Mouse (Mus musculus) megakaryocyte, adult 5-6 weeks (primary cell): ENCODE measurements around the gene Pik3ap1. TPM values are rescaled to one million over a fixed set of nuclear protein-coding genes. Genes with fewer than 3 reads are reported as not detected.
"Not testable (repeated sequence)": the region's sequence is repeated elsewhere in the genome, so short reads cannot be mapped to it uniquely, and the experiment has no call there.

Experiments
- ATAC-seq: 2 replicates; pipeline ENCODE4 v1.8.0; 2016; ENCODE audit warnings: mild to moderate bottlenecking, inconsistent platforms; ENCODE audit not compliant: poor library complexity, severe bottlenecking
- total RNA-seq, 2 experiments: library from RNA; stranded (forward) in 1 of 2; stranded (reverse) in 1 of 2; fragments of 153-499, 151-499 nt in 1 of 2; fragments of 221-1000, 200-1000 nt in 1 of 2; gene quantifications; 2 replicates each; pipeline versions ENCODE4 v1.2.3 to v1.2.4; 2015 to 2017

Pik3ap1 gene
- total RNA-seq, 2 experiments from 2014 or later, result 15.3 to 16.8 TPM

DNA sequence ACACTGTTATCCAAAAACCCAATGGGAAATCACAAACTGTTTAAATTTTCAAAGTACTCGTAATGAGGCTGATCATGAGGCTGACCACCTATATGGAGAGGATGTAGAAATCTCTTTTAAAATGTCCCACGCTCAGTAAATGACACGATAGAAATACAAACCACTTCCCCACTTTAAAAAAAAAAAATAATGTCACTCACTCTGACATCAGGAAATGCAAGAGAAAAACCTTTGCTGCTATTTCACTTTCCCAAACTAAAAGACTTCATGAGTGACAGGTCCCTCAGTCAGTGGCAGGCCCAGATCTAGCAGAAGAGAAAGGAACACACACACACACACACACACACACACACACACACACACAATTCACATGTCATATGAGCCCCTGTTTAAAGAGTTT, 49.2 kb downstream of the Pik3ap1 start:
- no peak for ATAC-seq

DNA sequence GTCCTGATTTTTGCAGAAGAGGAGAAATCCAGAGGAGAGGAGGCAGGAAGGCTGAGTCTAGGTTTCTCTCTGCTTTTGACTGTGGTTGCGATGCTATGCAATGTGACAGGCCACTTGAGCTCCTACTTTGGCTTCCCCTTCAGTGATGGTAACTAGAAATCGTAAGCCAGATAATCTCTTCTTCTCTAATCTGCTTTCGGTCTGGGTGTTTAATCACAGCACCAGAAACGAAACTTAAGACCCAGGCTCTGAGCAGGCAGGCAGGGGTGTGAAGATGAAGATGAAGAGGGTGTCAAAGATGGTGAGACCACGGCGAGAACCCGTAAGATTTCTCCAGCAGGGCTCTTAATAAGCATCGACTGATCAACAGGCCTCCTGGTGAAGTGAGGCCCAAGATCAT, 51.9 kb downstream of the Pik3ap1 start:
- no peak for ATAC-seq

DNA sequence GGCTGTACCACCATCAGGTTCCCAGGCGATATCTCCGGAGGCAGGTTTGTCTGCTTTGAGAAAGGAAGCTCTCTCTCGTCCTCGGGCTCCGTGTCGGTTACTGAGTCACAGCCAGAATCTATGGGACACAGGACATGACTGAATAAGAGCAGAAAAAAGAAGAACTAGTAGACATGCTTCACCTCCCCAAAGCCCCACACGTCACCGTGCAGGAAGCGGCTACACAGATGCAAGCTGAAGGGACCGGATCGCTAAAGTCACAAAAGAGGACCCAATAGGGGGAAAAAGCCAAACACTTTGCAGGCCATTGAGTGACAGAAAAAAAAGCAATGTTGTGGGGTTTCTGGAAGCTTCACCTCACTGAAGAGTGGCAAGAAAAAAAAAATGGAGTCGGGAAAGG, 52.7 kb downstream of the Pik3ap1 start:
- ATAC-seq, result peak; percentile 85

DNA sequence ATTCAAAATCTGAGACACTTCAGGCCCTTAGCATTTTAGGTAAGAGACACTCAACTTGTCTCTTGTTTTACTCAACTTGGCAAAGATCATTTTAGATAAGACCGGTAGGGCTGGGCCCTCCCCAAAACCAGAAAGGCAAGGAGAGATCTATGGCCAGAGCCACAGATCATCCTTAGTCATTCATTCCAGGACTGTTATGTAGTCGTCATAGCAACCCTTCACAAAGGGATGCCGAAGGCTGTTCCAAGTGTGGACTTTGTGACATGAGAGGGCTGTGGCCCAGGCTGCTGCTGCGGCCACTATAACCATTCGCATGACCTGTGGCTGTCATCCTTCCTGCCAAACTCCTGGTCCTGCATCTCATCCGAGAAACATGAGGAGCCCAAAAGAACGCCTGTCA, 54.5 kb downstream of the Pik3ap1 start:
- ATAC-seq, result no peak

DNA sequence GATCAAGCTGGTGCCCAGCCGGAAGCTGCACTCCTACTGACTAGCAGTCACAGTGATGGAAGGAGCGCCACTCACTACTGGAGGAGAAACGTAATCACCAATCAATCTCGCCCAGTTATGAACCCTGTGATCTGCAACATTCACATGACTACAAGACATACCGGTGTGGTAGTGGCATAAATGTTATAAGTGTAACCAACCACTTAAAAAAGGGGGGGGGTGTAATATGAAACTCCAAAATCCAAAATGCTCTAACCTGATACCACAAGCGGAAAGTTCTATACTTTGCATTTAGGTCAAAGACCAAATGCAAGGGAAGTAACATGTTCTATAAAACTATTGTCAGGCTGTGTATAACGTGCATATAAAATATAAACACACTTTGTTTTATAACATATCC, 54.9 kb downstream of the Pik3ap1 start:
- ATAC-seq, result no peak

DNA sequence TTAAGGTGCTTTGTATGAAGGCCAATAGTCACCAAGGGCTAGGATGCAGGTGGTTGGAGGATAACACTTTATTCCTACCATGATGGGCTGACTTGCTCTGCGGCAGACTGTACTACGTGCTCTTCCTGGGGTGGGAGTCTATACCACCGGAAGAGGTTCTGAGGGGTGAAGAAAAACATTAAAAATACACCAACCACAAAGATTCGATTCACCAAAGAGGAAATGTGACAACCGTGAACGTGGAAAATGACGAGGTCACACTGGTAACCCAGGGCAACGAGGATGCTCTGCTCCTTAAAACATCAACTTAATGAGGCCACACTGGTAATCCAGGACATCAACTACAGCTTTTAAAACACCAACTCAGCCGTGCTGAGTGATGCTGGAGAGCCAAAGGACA, 56.2 kb downstream of the Pik3ap1 start:
- peak; percentile 58 for ATAC-seq

DNA sequence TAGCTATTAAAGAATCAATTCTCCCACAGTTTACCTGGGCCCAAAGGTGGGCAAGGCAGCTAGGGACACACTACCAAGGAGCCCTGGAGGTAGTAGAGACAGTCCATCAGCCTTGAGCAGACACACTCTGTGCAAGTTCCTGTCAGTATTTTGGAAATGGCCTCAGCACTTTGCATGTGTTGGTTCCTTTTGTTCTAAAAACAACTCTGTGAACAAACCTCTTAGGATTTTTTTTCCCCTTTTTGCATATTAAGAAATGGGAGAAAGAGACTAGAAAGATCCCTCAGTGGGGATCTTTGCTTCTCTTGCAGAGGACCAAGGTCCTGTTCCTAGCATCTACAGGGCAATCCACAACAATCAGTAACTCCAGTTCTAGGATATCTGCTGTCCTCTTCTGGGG, 61.1 kb downstream of the Pik3ap1 start:
- ATAC-seq, result no peak

DNA sequence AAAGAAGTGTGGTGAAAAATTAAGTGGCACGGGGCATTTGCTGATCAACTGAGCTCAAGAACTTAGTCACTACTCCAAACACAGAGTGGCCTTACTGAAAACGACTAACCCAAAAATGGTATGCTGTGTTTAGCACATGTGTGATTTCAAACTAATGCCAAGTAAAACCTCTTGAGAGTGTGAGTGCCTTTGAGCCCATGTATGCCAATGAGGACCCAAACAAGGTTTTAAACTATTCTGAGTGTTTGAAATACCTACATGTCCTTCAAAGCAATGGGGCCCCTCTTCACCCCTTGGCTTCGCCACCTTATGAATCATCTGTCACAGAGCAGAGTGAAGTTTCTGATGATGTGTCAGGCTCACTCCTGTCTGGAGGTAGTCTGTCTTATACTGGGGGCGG, 61.8 kb downstream of the Pik3ap1 start:
- no peak for ATAC-seq

DNA sequence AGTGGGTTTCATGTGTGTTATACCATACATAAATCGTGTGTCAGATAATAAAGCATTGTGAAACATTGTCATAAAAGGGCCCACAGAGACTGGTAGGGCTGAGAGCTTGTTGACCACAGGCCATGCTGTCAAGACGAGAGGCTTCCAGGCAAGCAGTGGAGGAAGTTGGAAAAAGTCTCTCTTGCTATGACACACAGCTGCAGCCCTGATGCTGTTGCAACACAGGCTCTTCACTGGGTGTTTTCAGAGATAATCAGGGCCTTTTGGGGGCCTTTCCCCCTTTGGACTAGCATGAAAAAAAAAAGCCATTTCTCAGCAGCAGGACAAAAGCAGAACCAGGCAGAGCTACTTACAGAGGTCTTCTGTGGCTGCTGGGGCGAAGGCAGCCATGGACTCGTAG, 63.8 kb downstream of the Pik3ap1 start:
- peak; percentile 92 for ATAC-seq

DNA sequence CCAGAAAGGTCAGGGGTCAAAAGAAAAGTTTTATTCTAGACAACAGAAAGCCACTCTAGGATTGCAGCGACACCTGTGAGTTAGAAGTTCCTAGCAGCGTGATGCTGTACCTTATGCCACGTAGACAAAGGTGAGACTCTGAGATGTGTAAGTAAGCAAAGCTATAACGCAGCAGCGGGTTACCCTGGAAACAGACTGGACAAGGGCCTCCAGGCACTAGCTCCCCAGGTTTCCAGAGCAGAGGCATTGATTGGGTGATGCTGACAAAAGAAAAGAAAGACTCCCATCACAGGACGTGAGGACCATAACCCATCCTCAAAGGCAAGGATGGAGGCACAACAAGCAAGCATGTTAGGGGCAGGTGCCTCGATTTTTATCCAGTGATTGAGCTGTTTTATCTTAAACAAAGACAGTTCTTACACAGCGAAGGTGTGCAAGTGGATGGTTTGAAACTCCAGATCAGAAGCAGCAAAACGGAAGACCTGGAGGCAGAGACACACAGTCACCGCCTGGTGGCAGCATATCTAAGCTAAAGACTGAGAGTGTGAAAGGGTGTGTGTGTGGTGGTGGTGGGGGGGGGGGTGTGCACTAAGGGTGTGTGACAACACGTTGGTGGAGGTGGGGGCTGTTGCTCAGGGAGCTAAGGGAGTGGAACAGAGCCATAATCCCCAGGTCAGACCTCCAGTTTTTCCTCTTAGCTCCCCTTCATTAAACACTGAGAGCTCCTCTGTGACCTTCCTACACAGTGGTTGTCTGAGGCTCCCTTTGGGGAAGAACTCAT, 67.4 kb downstream of the Pik3ap1 start:
- peak; percentile 47 for ATAC-seq

DNA sequence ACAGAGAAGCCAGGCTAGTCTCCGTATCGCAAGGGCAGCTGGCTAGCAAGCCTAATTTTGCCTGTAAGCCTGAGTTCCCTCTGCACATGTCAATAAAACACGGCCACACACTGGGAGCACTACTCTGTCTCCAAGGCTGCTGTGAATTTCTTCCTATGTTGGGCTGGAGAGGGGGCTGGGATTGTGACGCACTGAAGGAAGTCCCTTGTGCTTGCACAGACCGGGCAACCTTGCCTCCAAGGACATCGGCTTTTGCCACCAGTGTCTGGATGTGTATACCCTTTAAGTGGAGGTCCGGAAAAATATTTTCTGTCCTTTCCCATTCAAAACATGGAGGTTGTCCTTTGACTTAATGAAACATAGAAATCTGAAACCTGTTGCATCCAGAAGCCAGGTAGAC, 70.2 kb downstream of the Pik3ap1 start:
- no peak for ATAC-seq

DNA sequence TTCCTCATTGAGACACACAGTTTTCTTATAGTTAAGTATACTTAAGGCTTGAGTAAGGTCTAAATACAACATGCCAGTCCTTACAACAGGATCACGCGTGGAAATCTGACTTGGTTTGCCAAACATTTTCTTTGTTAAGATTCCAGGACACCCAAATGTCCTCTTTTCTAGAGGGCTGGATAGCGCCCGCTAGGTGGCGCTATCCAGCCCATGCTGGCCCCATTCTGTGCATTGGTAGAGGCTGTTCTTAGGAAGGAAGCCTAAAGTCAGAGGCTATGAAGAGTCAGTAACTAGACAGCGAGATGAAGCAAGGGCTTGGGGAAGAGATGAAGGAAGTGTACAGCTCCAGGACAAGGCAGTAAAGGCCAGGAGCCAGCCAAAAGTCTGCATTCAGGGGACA, 71.2 kb downstream of the Pik3ap1 start:
- ATAC-seq, result peak; percentile 67

DNA sequence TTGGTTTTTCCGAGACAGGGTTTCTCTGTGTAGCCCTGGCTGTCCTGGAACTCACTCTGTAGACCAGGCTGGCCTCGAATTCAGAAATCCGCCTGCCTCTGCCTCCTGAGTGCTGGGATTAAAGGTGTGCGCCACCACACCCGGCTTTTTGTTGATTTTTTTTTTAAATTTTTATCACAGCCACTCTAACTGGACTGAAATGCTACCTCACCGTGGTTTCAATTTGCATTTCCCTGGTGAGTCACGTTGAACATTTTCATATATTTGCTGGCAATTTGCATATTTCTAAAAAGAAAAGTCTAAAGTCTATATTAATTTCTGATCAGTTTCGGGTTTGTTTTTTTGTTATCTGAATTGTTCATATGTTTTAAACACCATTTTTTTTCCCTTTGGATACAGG, 72.3 kb downstream of the Pik3ap1 start:
- ATAC-seq, result not testable (repeated sequence)

DNA sequence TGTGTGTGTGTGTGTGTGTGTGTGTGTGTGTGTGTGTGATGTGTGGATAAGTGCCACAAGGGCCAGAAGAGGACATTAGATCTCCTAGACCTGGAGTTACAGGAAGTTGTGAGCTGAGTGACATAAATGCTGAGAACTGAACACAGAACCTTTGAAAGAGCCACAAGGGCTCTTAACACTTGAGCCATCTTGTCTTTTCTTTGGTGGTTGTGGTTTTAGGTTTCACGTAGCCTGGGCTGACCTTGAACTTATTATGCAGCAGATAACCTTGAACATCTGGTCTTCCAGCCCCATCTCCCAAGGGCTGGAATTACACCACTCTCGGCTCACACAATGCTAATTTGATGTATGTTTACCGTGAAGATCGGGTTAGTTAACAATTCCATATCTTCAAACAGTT, 72.9 kb downstream of the Pik3ap1 start:
- no peak for ATAC-seq

DNA sequence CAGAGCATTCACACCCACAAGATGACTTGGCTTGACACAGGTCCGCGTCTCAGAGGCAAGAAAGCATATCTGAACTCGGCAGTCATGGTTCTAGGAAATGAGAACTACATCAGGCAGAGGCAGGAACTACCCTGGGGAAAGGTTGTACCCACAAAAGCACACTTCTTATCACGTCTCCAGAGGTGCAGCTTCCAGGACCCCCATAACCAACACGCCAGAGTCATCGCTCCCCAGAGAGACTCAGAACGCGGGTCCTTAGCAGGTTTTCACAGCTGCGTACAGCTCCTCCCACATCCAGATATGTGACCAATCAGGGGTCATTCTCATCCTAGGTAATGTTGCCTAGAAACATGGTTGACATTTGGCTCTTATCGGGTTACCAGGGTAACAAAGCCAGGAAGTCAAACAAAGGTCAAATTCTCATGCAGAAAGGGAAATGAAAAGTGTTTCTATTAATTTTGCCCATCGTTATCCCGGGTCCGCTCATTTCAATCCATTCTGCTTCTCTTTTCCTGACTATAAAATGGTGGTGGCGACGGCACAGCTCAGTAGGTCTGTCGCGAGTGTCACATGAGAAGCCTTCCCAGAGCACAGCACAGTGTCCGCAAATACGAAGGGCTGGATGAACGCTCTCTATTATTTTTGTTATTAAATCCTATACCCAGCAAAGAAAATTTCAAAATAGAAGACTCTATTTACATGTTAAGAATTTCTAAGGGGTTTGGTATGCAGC, 73.8 kb downstream of the Pik3ap1 start:
- 0 out of 2 replicates have a peak, but pooled peaks have one; percentile 45 for ATAC-seq

DNA sequence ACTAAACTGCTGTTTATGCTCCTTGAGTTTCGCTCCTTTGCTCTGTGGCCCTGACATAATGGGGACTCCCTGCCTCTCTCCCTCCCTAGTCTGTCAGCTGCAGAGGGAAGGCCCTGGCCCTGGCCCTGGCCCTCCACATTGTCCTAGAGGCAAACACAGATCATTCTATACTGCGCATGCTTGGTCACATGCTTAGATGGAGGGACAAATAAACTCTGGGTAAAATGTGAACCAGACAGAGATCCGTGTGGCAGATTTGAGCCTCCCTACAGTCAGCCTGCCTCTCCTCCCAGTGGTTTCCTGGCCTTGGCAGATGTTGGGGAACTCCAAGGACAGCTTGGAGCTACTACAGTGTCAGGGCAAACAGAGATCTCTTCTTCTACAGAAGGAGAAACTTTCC, 81.0 kb downstream of the Pik3ap1 start:
- no peak for ATAC-seq

DNA sequence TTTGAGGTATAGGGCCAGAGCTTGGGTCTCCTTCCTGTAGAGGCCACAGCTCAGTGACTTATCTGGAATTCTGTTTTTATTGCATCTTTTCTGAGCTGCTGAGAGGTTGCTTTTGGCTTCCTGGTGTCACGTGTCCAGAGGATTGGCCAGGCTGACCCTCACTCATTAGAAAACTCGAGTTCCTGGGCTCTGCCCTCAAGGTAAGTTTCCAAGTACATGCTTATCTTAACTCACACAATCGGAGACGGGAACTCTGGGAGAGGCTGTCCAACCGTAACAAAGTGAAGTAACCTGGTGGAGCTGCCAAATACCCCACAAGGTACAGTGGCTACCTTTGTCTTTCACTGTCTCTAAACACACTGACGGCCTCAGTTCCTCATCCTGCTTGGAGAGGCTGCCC, 81.5 kb downstream of the Pik3ap1 start:
- no peak for ATAC-seq

DNA sequence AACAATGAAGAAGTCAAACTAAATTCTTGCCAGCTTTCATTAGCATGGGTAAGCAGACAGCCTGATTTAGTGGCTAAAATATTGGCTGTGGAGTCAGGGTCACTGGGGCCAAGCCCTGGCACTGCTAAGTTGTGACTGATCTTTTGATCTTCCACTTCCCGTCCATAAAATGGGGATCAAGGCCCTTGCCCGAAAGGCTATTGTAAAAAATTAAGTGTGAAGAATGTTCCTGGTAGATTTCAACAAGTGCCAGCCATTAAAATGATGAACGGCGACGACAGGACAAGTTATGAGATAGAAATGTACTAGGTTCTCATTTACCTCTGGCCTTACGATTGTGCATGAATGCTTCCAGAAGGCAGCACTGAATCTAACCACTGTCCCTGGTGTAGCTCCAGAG, 83.0 kb downstream of the Pik3ap1 start:
- ATAC-seq, result no peak

DNA sequence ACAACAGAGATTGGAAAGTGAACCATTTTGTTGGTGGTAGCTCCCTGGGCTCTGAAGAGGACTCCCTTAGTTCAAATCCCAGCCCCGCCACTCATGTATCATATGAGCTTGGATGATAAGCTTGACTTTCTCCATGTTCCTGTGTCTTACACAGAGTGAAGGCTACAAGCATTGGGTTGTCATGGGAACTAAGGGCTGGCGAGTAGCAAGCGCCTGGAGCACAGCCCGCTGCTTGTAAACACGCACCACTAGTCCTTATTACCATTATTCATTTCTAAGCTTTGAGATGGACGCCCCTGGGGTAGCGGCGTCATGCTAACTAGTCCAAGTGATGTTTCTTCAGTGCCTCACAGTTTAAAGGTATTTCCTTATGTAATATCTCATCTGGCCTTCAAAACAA, 85.5 kb downstream of the Pik3ap1 start:
- no peak for ATAC-seq

DNA sequence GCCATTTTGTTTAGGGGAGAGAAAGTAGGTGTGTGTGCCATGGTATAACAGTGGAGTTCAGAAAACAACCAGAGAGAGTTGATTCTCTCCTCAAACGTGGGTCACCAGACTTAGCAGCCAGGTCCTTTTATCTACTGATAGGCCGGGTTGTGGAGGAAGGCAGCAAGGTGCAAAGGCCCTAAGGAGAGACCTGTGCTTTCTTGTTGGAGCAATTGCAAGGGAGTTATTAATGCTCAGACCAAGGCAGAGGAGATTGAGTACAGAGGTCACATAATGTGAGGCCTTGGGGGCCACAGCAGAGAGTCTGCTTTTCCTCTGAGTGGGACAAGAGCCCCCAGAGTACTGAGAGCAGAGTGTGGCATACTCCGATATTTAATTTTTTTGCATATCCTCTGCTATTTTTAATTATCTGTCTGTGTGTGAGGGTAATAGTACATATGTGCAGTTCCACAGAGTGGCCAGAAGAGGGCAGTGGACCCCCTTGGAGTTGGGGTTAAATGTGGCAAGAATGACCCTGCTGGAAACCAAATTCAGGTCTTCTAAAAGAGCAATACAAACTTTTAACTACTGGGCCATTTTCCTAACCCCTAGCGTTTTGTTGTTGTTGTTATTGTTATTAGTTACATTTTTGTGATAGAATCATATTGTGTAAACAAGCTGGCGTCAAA, 93.8 kb downstream of the Pik3ap1 start:
- ATAC-seq, result peak; percentile 62

DNA sequence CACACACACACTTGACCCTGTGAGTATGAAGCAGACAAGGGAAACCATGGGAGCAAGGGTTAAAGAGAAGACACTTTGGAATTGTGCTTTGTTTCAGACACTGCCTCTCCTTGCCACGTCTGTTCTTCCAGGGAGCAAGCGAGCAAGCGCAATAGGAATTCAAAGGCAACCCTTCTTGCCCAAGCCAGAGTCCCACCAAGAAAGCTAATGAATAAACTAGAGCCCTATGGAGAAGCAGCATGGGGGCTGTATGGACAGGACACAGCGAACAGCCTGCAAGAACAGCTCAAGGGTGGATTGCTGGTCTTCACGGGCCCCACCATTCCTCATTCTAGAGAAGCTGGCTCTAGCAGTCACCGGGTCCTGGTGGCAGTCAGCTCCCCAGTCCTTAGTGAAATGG, 96.3 kb downstream of the Pik3ap1 start:
- no peak for ATAC-seq

DNA sequence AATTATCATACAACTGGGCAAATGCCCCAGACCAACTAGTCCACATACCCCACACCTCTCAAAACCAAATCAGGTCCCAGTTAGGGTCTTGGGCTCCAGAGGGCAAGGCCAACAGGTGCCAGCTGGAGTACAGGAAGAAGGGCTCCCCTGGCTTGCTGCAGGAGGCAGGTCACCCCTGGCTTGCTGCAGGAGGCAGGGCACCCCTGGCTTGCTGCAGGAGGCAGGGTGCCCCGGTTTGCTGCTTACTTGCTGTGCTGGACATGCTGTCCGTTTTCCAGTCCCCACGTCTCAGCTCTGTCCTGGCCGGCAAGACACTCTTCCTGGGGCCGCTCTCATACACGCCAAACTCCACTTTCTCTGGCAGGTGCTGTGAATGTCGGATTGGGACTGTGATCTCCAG, 97.7 kb downstream of the Pik3ap1 start:
- no peak for ATAC-seq
